Mouse (Mus musculus): Measurements from ENCODE around the gene Runx3. TPM values are rescaled to one million over a fixed set of nuclear protein-coding genes. Genes with fewer than 3 reads are reported as not detected.

The Runx3 gene
- polyA plus RNA-seq (2017; shearing (Covaris generic)), result 10.0 TPM

GRCm38 (mm10) chr4:135120342-135121100 lies at the start of gene Runx3:
Gene Runx3, plus strand, starts transcription at chr4:135120652.

Other genes starting within 250 kb of the Runx3 start
- gene Tmem50a, start 205.6 kb upstream of the Runx3 start, polyA plus RNA-seq (2017; shearing (Covaris generic)), result 468 TPM
- 295 TPM for gene Rsrp1, start 197.1 kb upstream of the Runx3 start, polyA plus RNA-seq (2017; shearing (Covaris generic))
- gene Syf2, start 189.8 kb upstream of the Runx3 start, polyA plus RNA-seq (2017; shearing (Covaris generic)), result 235 TPM
- 10.7 TPM for gene Clic4, start 152.2 kb downstream of the Runx3 start, polyA plus RNA-seq (2017; shearing (Covaris generic))
- 207 TPM for gene Srrm1, start 232.7 kb downstream of the Runx3 start, polyA plus RNA-seq (2017; shearing (Covaris generic))